Mouse (Mus musculus): ENCODE measurements at regions not wholly inside any gene's neighbourhood (a gene's known extent, or its start where the extent isn't known, plus 50 kb on each side); places are given as distances from the start of the nearest gene placed in this dataset.

DNA sequence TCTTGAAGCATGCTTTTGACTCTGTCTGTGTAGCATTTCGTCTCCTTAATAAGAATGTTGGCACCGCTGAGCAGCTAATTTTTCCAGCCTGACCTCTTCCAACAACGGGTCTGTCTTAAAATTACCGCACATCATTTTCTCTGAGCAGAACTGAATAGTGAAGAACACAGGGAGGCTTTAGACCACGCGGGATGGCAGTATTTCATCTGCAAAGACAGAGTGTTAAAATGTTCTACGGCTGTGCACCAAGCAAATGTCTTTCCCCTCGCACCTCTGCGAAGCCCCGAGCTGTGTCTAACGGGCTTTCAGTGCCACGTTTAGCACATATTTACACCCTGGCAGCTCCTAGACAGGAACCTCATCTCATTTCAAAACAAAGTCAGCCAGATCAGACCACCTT, 75.3 kb upstream of the Exoc4 start:
- no peak for TF ChIP-seq TCF12 (IDR thresholded peaks at IDR 0.05; ENCODE audit: insufficient read depth, poor library complexity, severe bottlenecking)
- TF ChIP-seq E2F4 (IDR thresholded peaks at IDR 0.05; ENCODE audit: insufficient read depth): no peak
- TF ChIP-seq CEBPB (IDR thresholded peaks at IDR 0.05; ENCODE audit: insufficient read depth, poor library complexity, severe bottlenecking): no peak
- TF ChIP-seq TCF3 (IDR thresholded peaks at IDR 0.05; ENCODE audit: insufficient read length, low read depth): no peak
- no peak for TF ChIP-seq USF1 (IDR thresholded peaks at IDR 0.05; ENCODE audit: low read depth)

Data from myocyte (in vitro differentiated cells).